Mouse (Mus musculus) ES-Bruce4 (cell line): ENCODE results near the gene Gpm6a.

ENCODE experiments used
- CTCF ChIP-seq: IDR thresholded peaks from one replicate; pipeline ENCODE4 v1.8.1; 2011; ENCODE audit warnings: low read depth, low read length
- EP300 ChIP-seq: IDR thresholded peaks from 2 replicates; pipeline ENCODE4 v1.6.1; 2011; ENCODE audit warnings: low read depth, low read length; ENCODE audit not compliant: insufficient read depth
- POLR2A ChIP-seq: IDR thresholded peaks from one replicate; pipeline ENCODE4 v1.8.1; 2011; ENCODE audit warnings: low read length; ENCODE audit not compliant: insufficient read depth

GRCm38 (mm10) chr8:55103065-55103464, 148.4 kb downstream of the Gpm6a start:
- TF ChIP-seq EP300, result no peak
- no peak for TF ChIP-seq CTCF
- no peak for TF ChIP-seq POLR2A
